Comparison of ENCODE assay signal across 7 mouse cellular contexts in the genomic region with DNA sequence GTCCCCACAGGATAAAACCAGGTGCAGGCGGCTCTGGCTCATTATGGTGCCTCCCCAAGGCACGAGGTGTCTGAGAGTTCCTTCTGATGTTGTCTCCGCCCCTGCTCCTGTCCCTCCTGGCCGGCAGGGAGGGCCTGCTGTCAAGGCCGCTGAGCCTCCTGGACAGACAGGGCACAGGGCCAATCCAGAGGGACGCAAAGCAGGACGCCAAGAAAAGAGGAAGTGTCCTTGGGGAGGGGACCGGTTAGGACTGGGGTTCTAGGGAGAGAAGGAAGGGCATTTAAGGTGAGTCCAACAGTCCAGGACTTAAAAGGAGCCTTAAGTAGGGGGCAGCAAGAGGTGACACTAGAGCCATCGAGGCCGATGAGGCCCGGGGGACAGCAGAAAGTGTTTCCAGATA. TPM values are rescaled to one million over a fixed set of nuclear protein-coding genes. Genes with fewer than 3 reads are reported as not detected.
DNase-seq lines count a peak whose midpoint lies in the region.

No protein-coding gene starts in this region.

- whole genome bisulfite sequencing in limb, embryonic 10.5 days: 5% methylated on average over 11 of the region's 11 CpGs

- no peaks in the 10 kb centered on the region for H3K36me3 ChIP-seq in limb, embryonic 10.5 days

- peak overlapping the region; percentile 70 for H3K4me3 ChIP-seq in limb, embryonic 10.5 days

- peaks cover 50% of the 10 kb centered on the region for H3K27me3 ChIP-seq in limb, embryonic 10.5 days (ENCODE audit: low read depth, poor library complexity, severe bottlenecking)

- H3K27ac ChIP-seq in limb, embryonic 10.5 days: no peak overlapping the region

- peak; percentile 69 to 75 for DNase-seq in urinary bladder, postnatal 4 days (ENCODE audit: low spot score in 2 of 2)
- no peak for DNase-seq in urinary bladder, adult 18-20 months (ENCODE audit: low spot score in 2 of 2)
- DNase-seq in embryo, embryonic 10.5 days (ENCODE audit: low spot score): peak; percentile 27
- peak; percentile 84 for DNase-seq in heart, postnatal 4 days
- peak; percentile 37 for DNase-seq in limb, embryonic 10.5 days (ENCODE audit: low spot score)
- DNase-seq in mesoderm, embryonic 11.5 days (ENCODE audit: low read depth, low spot score): peak; percentile 7
- DNase-seq in yolk sac, embryonic 10.5 days (ENCODE audit: low spot score): peak; percentile 26

- H3K4me1 ChIP-seq in limb, embryonic 10.5 days: peaks cover 47% of the 10 kb centered on the region

- no peaks in the 10 kb centered on the region for H3K9me3 ChIP-seq in limb, embryonic 10.5 days (replicated peaks)

RNA-seq across cellular contexts. Expression of a gene that starts 0.5 kb away (rescaled TPM):
- 100 to 1,000 TPM; 135 to 145 TPM for total RNA-seq in heart, postnatal 4 days (2021)
- polyA plus RNA-seq in limb, embryonic 10.5 days (2016; fragmentation: Nextera tagmentation; extraction: Ambion mirVana): 2.7 and 8.2 TPM in 2 replicates

RNA-seq across cellular contexts. Expression of a gene that starts 38.8 kb away (rescaled TPM):
- 1 to 10 TPM; 4.4 to 4.5 TPM for total RNA-seq in heart, postnatal 4 days (2021)
- polyA plus RNA-seq in limb, embryonic 10.5 days (2016; fragmentation: Nextera tagmentation; extraction: Ambion mirVana): 12.6 and 15.1 TPM in 2 replicates

RNA-seq across cellular contexts. Expression of a gene that starts 38.9 kb away (rescaled TPM):
- total RNA-seq in heart, postnatal 4 days (2021): 10 to 100 TPM; 69.4 to 71.9 TPM
- 153 and 161 TPM in 2 replicates for polyA plus RNA-seq in limb, embryonic 10.5 days (2016; fragmentation: Nextera tagmentation; extraction: Ambion mirVana)

Comparison
In these comparisons a context has a peak if more than half of its experiments do, and no peak if none do; other contexts are left out.
1. DNase-seq: peak in urinary bladder, postnatal 4 days (2 of 2), embryo, embryonic 10.5 days (single experiment), heart, postnatal 4 days (single experiment), limb, embryonic 10.5 days (single experiment), mesoderm, embryonic 11.5 days (single experiment) and yolk sac, embryonic 10.5 days (single experiment); none in urinary bladder, adult 18-20 months (0 of 2).